Mouse (Mus musculus) pancreas, adult 10 weeks (tissue): ENCODE results near the gene Ube2u. TPM values are rescaled to one million over a fixed set of nuclear protein-coding genes. Genes with fewer than 3 reads are reported as not detected.

ENCODE experiments used
- polyA plus RNA-seq: library from polyadenylated mRNA; stranded (reverse); fragments of 350-450 nt; fragmentation: Illumina TruSeq; extraction: RNeasy Lipid Tissue Mini Kit (QIAGEN cat#74804); gene quantifications from one replicate; pipeline ENCODE4 v1.2.3, GENCODE M21; 2015; ENCODE audit warnings: low read depth, low replicate concordance; ENCODE audit not compliant: insufficient read depth

Ube2u gene
- polyA plus RNA-seq, result not detected

GRCm38 (mm10) chr4:100478592-100479321, at the start of gene Ube2u:
TSS of gene Ube2u (plus strand) at chr4:100478849.

